ENCODE assay signal across 23 mouse cellular contexts in genomic region chr7:46820876-46821632, GRCm38 (mm10). TPM values are rescaled to one million over a fixed set of nuclear protein-coding genes. Genes with fewer than 3 reads are reported as not detected.
DNase-seq lines count a peak whose midpoint lies in the region; ATAC-seq and TF ChIP-seq lines count a peak whose summit lies in the region.
"Not testable (repeated sequence)": the region's sequence is repeated elsewhere in the genome, so short reads cannot be mapped to it uniquely, and the experiment has no call there.
"Had no signal": no experiment of that assay in that cellular context is flagged by ENCODE, and none has a peak within 500 bp of the region (broad histone marks: within the 10 kb centered on the region; RNA-seq: fewer than 3 reads in every experiment).

No protein-coding gene starts in this region.

- POLR2A ChIA-PET in Patski (lab: Charles Lee): not testable (repeated sequence)

- peak overlapping the region; percentile 82 for H3K27ac ChIP-seq in kidney, adult 2 months (ENCODE audit: insufficient read depth, low read depth, low read length)
- H3K27ac ChIP-seq in kidney, embryonic 16.5 days (ENCODE audit: low read length): not testable (repeated sequence)
- peak overlapping the region; percentile 62 for H3K27ac ChIP-seq in liver, adult 2 months (replicated peaks; ENCODE audit: insufficient read depth, low read depth, low read length)
- peak overlapping the region; percentile 57; the same call in 1 of the 2 replicates for H3K27ac ChIP-seq in liver, postnatal 0 days (ENCODE audit: low read depth)

- 40% methylated on average over 15 of the region's 15 CpGs for WGBS in kidney, adult 2 months
- WGBS in kidney, embryonic 16.5 days: 58% methylated on average over 15 of the region's 15 CpGs
- WGBS in liver, adult 2 months: 24% methylated on average over 15 of the region's 15 CpGs
- 64% methylated on average over 15 of the region's 15 CpGs for WGBS in liver, postnatal 0 days (ENCODE audit: insufficient replicate concordance)

- H3K9ac ChIP-seq in kidney, embryonic 16.5 days (replicated peaks; ENCODE audit: low read length); liver, postnatal 0 days (replicated peaks): not testable (repeated sequence)
- peak overlapping the region; percentile 35; the same call in 1 of the 2 replicates for H3K9ac ChIP-seq in liver, adult 2 months (ENCODE audit: low read depth, low read length)

- not testable (repeated sequence) for H3K4me3 ChIP-seq in kidney, adult 2 months (ENCODE audit: insufficient read depth, low read depth, low read length); kidney, embryonic 16.5 days (ENCODE audit: low read length); liver, adult 2 months (ENCODE audit: insufficient read depth, low read depth, low read length); liver, postnatal 0 days (ENCODE audit: low read depth, low read length)

- TF ChIP-seq EP300 in liver, postnatal 0 days (IDR thresholded peaks at IDR 0.05; ENCODE audit: low read depth): not testable (repeated sequence)

- H3K4me2 ChIP-seq in kidney, embryonic 16.5 days (replicated peaks; ENCODE audit: low read depth, low read length): 0 out of 2 replicates have a peak overlapping the region, but pooled peaks have one; percentile 8
- not testable (repeated sequence) for H3K4me2 ChIP-seq in liver, postnatal 0 days (ENCODE audit: low read depth, low read length)

- not testable (repeated sequence) for H3K79me2 ChIP-seq in liver, adult 2 months (ENCODE audit: control insufficient read depth, insufficient read depth, low read length)

- in situ Hi-C loops in Patski (cut with MboI; ENCODE audit: low pct_unique_long_range_greater_than_20kb): not testable (repeated sequence)

- peaks cover 14% of the 10 kb centered on the region for H3K36me3 ChIP-seq in kidney, adult 2 months (ENCODE audit: control insufficient read depth, insufficient read depth, low read length)
- H3K36me3 ChIP-seq in kidney, embryonic 16.5 days (ENCODE audit: insufficient read depth, low read length): peaks cover 45% of the 10 kb centered on the region
- peaks cover 46% of the 10 kb centered on the region for H3K36me3 ChIP-seq in liver, adult 2 months (ENCODE audit: control insufficient read depth, insufficient read depth, low read length)
- peaks cover 50% of the 10 kb centered on the region for H3K36me3 ChIP-seq in liver, postnatal 0 days (replicated peaks; ENCODE audit: insufficient read depth, low read length)

- peak; percentile 63 for ATAC-seq in Patski
- ATAC-seq in kidney, embryonic 16.5 days (ENCODE audit: low FRiP score, low TSS enrichment): 0 out of 2 replicates have a peak, but pooled peaks have one; percentile 73
- ATAC-seq in liver, postnatal 0 days: peak; percentile 76

- H3K27me3 ChIP-seq in Patski; kidney, adult 2 months (replicated peaks; ENCODE audit: control insufficient read depth, insufficient read depth, low read length); kidney, embryonic 16.5 days (ENCODE audit: insufficient read depth, low read length); liver, adult 2 months (ENCODE audit: control insufficient read depth, insufficient read depth, low read length); liver, postnatal 0 days (ENCODE audit: insufficient read depth, low read length): not testable (repeated sequence)

- peaks cover 13% of the 10 kb centered on the region; the same call in 1 of the 2 replicates for H3K4me1 ChIP-seq in kidney, adult 2 months (ENCODE audit: control insufficient read depth, insufficient read depth, low read length)
- not testable (repeated sequence) for H3K4me1 ChIP-seq in kidney, embryonic 16.5 days (ENCODE audit: insufficient read depth, low read length); liver, adult 2 months (ENCODE audit: control insufficient read depth, insufficient read depth, low read length); liver, postnatal 0 days (ENCODE audit: insufficient read depth)

- DNase-seq in Patski (ENCODE audit: low read depth, low spot score); liver, postnatal 0 days: not testable (repeated sequence)
- DNase-seq in heart, adult 11 months: peak; percentile 43
- peak; percentile 82 for DNase-seq in kidney, adult 2 months
- DNase-seq in kidney, postnatal 25 days: peak; percentile 63 to 79
- peak; percentile 84 for DNase-seq in liver, adult 2 months (ENCODE audit: extremely low read depth, low read depth, low spot score)

- CTCF ChIA-PET in Patski (lab: Charles Lee): interaction anchor here (0.9 kb wide), 1 partner anchor 8 kb away, joined by 3 read pairs; no protein-coding TSS in a partner anchor

- not testable (repeated sequence) for H3K9me3 ChIP-seq in kidney, embryonic 16.5 days (ENCODE audit: low read length); liver, postnatal 0 days (ENCODE audit: low read length)

- not testable (repeated sequence) for TF ChIP-seq POLR2A in kidney, adult 2 months (IDR thresholded peaks at IDR 0.05; ENCODE audit: low read depth, low read length); liver, adult 2 months (IDR thresholded peaks at IDR 0.05; ENCODE audit: extremely low read depth, insufficient read depth, low read length)

- TF ChIP-seq CTCF in Patski (IDR thresholded peaks at IDR 0.05); kidney, adult 2 months (conservative IDR thresholded peaks at IDR 0.05; ENCODE audit: insufficient read depth, insufficient read length, low read depth, low read length); liver, adult 2 months (IDR thresholded peaks at IDR 0.05; ENCODE audit: low read depth, low read length); liver, postnatal 0 days (IDR thresholded peaks at IDR 0.05; ENCODE audit: low read depth): not testable (repeated sequence)

RNA-seq across cellular contexts. Expression of gene Ldha, which starts 20.2 kb away (rescaled TPM):
- 752 TPM for polyA plus RNA-seq in Patski (2021)
- polyA plus RNA-seq in kidney, adult 2 months (2012; rRNA removed): 665 and 667 TPM in 2 replicates
- 1,802 and 1,946 TPM in 2 replicates for polyA plus RNA-seq in kidney, embryonic 16.5 days (2015; fragmentation: Nextera tagmentation; extraction: Ambion mirVana)
- 442 and 520 TPM in 2 replicates for total RNA-seq in liver, adult 2 months (2014; rRNA removed)
- polyA plus RNA-seq in liver, adult 2 months (2012; rRNA removed): 594 and 718 TPM in 2 replicates
- 1,729 and 1,988 TPM in 2 replicates for polyA plus RNA-seq in liver, postnatal 0 days (2015; fragmentation: Nextera tagmentation; extraction: Ambion mirVana)

RNA-seq across cellular contexts. Expression of gene Gtf2h1, which starts 25.2 kb away (rescaled TPM):
- polyA plus RNA-seq in Patski (2021): 45.2 TPM
- polyA plus RNA-seq in kidney, adult 2 months (2012; rRNA removed): 9.8 and 11.6 TPM in 2 replicates
- polyA plus RNA-seq in kidney, embryonic 16.5 days (2015; fragmentation: Nextera tagmentation; extraction: Ambion mirVana): 45.7 and 50.5 TPM in 2 replicates
- 30.9 and 33.2 TPM in 2 replicates for total RNA-seq in liver, adult 2 months (2014; rRNA removed)
- 6.3 and 6.7 TPM in 2 replicates for polyA plus RNA-seq in liver, adult 2 months (2012; rRNA removed)
- 18.8 TPM in 2 replicates for polyA plus RNA-seq in liver, postnatal 0 days (2015; fragmentation: Nextera tagmentation; extraction: Ambion mirVana)

RNA-seq across cellular contexts. Expression of gene Hps5, which starts 25.2 kb away (rescaled TPM):
- 34.4 TPM for polyA plus RNA-seq in Patski (2021)
- polyA plus RNA-seq in kidney, adult 2 months (2012; rRNA removed): 31.0 and 41.7 TPM in 2 replicates
- 30.9 and 34.4 TPM in 2 replicates for polyA plus RNA-seq in kidney, embryonic 16.5 days (2015; fragmentation: Nextera tagmentation; extraction: Ambion mirVana)
- total RNA-seq in liver, adult 2 months (2014; rRNA removed): 11.3 and 11.8 TPM in 2 replicates
- 7.3 and 9.0 TPM in 2 replicates for polyA plus RNA-seq in liver, adult 2 months (2012; rRNA removed)
- 3.3 and 3.6 TPM in 2 replicates for polyA plus RNA-seq in liver, postnatal 0 days (2015; fragmentation: Nextera tagmentation; extraction: Ambion mirVana)

RNA-seq across cellular contexts. Expression of gene Ldhc, which starts 39.9 kb away (rescaled TPM):
- not detected for polyA plus RNA-seq in Patski (2021)
- polyA plus RNA-seq in kidney, adult 2 months (2012; rRNA removed): 0.42 and 0.67 TPM in 2 replicates
- polyA plus RNA-seq in kidney, embryonic 16.5 days (2015; fragmentation: Nextera tagmentation; extraction: Ambion mirVana): 0.17 TPM in 1 of 2 replicates, not detected in the other
- total RNA-seq in liver, adult 2 months (2014; rRNA removed): not detected in 2 replicates
- not detected in 2 replicates for polyA plus RNA-seq in liver, adult 2 months (2012; rRNA removed)
- polyA plus RNA-seq in liver, postnatal 0 days (2015; fragmentation: Nextera tagmentation; extraction: Ambion mirVana): 0.07 and 0.23 TPM in 2 replicates
- total RNA-seq: adrenal gland, adult 2 months; adrenal gland, postnatal 14 days; adrenal gland, postnatal 4 days; common myeloid progenitor, adult 5-6 weeks; gastrocnemius, adult 8-10 months; gastrocnemius, postnatal 25 days; heart, adult 2 months; heart, postnatal 14 days; heart, postnatal 4 days had no signal
- polyA plus RNA-seq: adrenal gland, adult 2 months; cerebellum, adult 2 months; embryonic facial prominence, embryonic 12.5 days; embryonic facial prominence, embryonic 15.5 days; forebrain, embryonic 14.5 days; heart, embryonic 13.5 days; heart, embryonic 16.5 days; hindbrain, embryonic 11.5 days had no signal
